10 mouse cellular contexts compared by ENCODE assay signal in the genomic region with DNA sequence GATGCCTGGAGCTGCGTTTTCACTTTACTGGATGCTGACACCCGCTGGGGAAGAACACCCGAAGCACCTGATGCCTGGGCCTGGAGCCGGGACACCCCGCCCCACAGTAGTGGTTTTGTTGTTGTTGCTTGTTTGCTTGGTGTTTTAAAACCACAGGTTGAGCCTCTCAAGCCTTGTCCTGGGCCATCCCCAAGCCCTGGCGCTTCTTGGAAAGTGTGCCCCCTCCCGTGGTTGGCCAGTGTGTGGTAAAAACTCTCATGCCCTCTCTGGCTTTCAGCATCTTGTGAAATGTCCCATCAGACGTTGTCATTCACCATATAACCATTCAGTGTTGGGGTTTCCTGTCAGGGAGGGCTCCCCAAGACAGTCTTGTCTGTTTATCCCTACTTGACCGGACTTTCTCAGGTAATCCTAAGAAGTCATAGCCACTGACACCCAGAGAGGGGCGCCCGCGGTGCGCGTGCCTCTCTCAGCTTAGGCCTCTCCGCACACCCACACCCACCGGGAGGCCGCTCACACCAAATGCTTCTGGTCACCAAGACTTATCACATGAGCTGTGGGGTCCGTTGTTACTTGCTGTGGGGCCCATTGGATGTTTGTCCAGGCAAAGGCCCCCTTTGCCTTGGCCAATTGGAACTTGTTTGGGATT. TPM values are rescaled to one million over a fixed set of nuclear protein-coding genes. Genes with fewer than 3 reads are reported as not detected.
DNase-seq lines count a peak whose midpoint lies in the region; ATAC-seq and TF ChIP-seq lines count a peak whose summit lies in the region.
"Had no signal": no experiment of that assay in that cellular context is flagged by ENCODE, and none has a peak within 500 bp of the region (broad histone marks: within the 10 kb centered on the region; RNA-seq: fewer than 3 reads in every experiment).

No protein-coding gene starts in this region.

- WGBS in hindbrain, embryonic 12.5 days = 7% methylated on average over 18 of the region's 18 CpGs
- WGBS in midbrain, embryonic 13.5 days = 7% methylated on average over 18 of the region's 18 CpGs

- no peak for TF ChIP-seq POLR2A in brain, embryonic 14.5 days (IDR thresholded peaks at IDR 0.05; ENCODE audit: borderline replicate concordance, extremely low read depth, insufficient read depth, insufficient read length, poor library complexity, severe bottlenecking)

- peaks cover 35% of the 10 kb centered on the region for H3K4me1 ChIP-seq in hindbrain, embryonic 12.5 days
- H3K4me1 ChIP-seq in midbrain, embryonic 13.5 days (replicated peaks) = peaks cover 53% of the 10 kb centered on the region

- H3K4me3 ChIP-seq in hindbrain, embryonic 12.5 days = peak overlapping the region; percentile 66
- H3K4me3 ChIP-seq in midbrain, embryonic 13.5 days (replicated peaks) = peak overlapping the region; percentile 73

- peak; percentile 71 for TF ChIP-seq CTCF in brain, embryonic 14.5 days (IDR thresholded peaks at IDR 0.05; ENCODE audit: borderline replicate concordance, extremely low read depth, insufficient read depth, insufficient read length)

- no peak for ATAC-seq in hindbrain, embryonic 12.5 days (ENCODE audit: low FRiP score)
- 0 out of 2 replicates have a peak, but pooled peaks have one; percentile 18 for ATAC-seq in midbrain, embryonic 13.5 days
- ATAC-seq in monocyte, adult 5-6 weeks (replicated peaks; ENCODE audit: insufficient number of reproducible peaks, low FRiP score, low TSS enrichment, poor library complexity, severe bottlenecking) = no peak

- peak overlapping the region; percentile 81 for H3K4me2 ChIP-seq in hindbrain, embryonic 12.5 days (replicated peaks)
- H3K4me2 ChIP-seq in midbrain, embryonic 13.5 days (replicated peaks) = peak overlapping the region; percentile 69
- H3K4me2 ChIP-seq: heart, embryonic 15.5 days had no signal

- no peak overlapping the region; the same call in 1 of the 2 replicates for H3K27ac ChIP-seq in hindbrain, embryonic 12.5 days
- no peak overlapping the region for H3K27ac ChIP-seq in midbrain, embryonic 13.5 days
- H3K27ac ChIP-seq: heart, embryonic 15.5 days had no signal

- DNase-seq in brain, embryonic 14.5 days (ENCODE audit: low read depth) = peak; percentile 82
- peak; percentile 49 to 76 for DNase-seq in cerebellum, postnatal 4 days (ENCODE audit: low spot score in 2 of 2)
- DNase-seq in thymus, postnatal 25 days = no peak
- DNase-seq in spleen, postnatal 36 days (ENCODE audit: low spot score in 2 of 2) = no peak
- DNase-seq in urinary bladder, postnatal 10 days (ENCODE audit: low spot score) = no peak

- peak overlapping the region; percentile 86 for H3K9ac ChIP-seq in hindbrain, embryonic 12.5 days
- H3K9ac ChIP-seq in midbrain, embryonic 13.5 days (replicated peaks) = peak overlapping the region; percentile 87
- H3K9ac ChIP-seq: heart, embryonic 15.5 days had no signal

- peaks cover 59% of the 10 kb centered on the region for H3K27me3 ChIP-seq in hindbrain, embryonic 12.5 days
- peaks cover 31% of the 10 kb centered on the region for H3K27me3 ChIP-seq in midbrain, embryonic 13.5 days

- no peaks in the 10 kb centered on the region for H3K9me3 ChIP-seq in hindbrain, embryonic 12.5 days (replicated peaks)
- H3K9me3 ChIP-seq in midbrain, embryonic 13.5 days = no peaks in the 10 kb centered on the region
- H3K9me3 ChIP-seq: heart, embryonic 15.5 days had no signal

- H3K36me3 ChIP-seq in hindbrain, embryonic 12.5 days = no peaks in the 10 kb centered on the region
- H3K36me3 ChIP-seq in midbrain, embryonic 13.5 days = no peaks in the 10 kb centered on the region
- H3K36me3 ChIP-seq: heart, embryonic 15.5 days had no signal

RNA-seq across cellular contexts. Expression of a gene that starts 1.8 kb away (rescaled TPM):
- 20.0 and 31.8 TPM in 2 replicates for polyA plus RNA-seq in brain, embryonic 14.5 days (2012; rRNA removed)
- polyA plus RNA-seq in hindbrain, embryonic 12.5 days (2016; fragmentation: Nextera tagmentation; extraction: Ambion mirVana) = 4.9 and 5.4 TPM in 2 replicates
- polyA plus RNA-seq in midbrain, embryonic 13.5 days (2015; fragmentation: Nextera tagmentation; extraction: Ambion mirVana) = 7.7 and 9.2 TPM in 2 replicates
- total RNA-seq in monocyte, adult 5-6 weeks (2017) = not detected in 3 replicates

RNA-seq across cellular contexts. Expression of a gene that starts 18.7 kb away (rescaled TPM):
- 1.1 and 1.4 TPM in 2 replicates for polyA plus RNA-seq in brain, embryonic 14.5 days (2012; rRNA removed)
- polyA plus RNA-seq in hindbrain, embryonic 12.5 days (2016; fragmentation: Nextera tagmentation; extraction: Ambion mirVana) = 0.53 and 0.55 TPM in 2 replicates
- 0.46 and 0.55 TPM in 2 replicates for polyA plus RNA-seq in midbrain, embryonic 13.5 days (2015; fragmentation: Nextera tagmentation; extraction: Ambion mirVana)
- total RNA-seq in monocyte, adult 5-6 weeks (2017) = not detected in 3 replicates
- polyA plus RNA-seq: heart, embryonic 15.5 days; lung, embryonic 16.5 days had no signal

Comparison
In these comparisons a context has a peak if more than half of its experiments do, and no peak if none do; other contexts are left out.
1. DNase-seq: peak in brain, embryonic 14.5 days (single experiment) and cerebellum, postnatal 4 days (2 of 2); none in thymus, postnatal 25 days (single experiment), spleen, postnatal 36 days (0 of 2) and urinary bladder, postnatal 10 days (single experiment).